Mouse (Mus musculus) layer of hippocampus, postnatal 36 days (tissue): Measurements from ENCODE around the gene Atp6v1d. TPM values are rescaled to one million over a fixed set of nuclear protein-coding genes. Genes with fewer than 3 reads are reported as not detected.

Experiments used
- DNase-seq, 2 experiments: peaks; one replicate each; pipeline ENCODE4 v3.0.0; 2022
- total RNA-seq, 2 experiments: library from RNA; stranded (reverse); gene quantifications; 2 replicates each; pipeline ENCODE4 v1.2.3; 2021

Atp6v1d gene
- total RNA-seq, 2 experiments from 2014 or later, result 253 to 273 TPM

- no peak for DNase-seq
Observed at GRCm38 (mm10) chr12:78790791-78791190, 70.6 kb downstream of the Atp6v1d start.

Other genes starting within 250 kb of the Atp6v1d start
- 1 to 10 TPM; 1.2 to 2.7 TPM for gene Fam71d, start 170.1 kb downstream of the Atp6v1d start, total RNA-seq
- gene Mpp5, start 112.7 kb downstream of the Atp6v1d start, total RNA-seq, result 10 to 100 TPM; 35.6 to 38.6 TPM
- 10 to 100 TPM; 47.5 to 63.9 TPM for gene Eif2s1, start 181 bp upstream of the Atp6v1d start, total RNA-seq
- gene Plek2, start 45.3 kb upstream of the Atp6v1d start, total RNA-seq, result under 1 TPM in 1 of 2 experiments, not detected in 1; 0.22 TPM
- gene Tmem229b, start 146.0 kb upstream of the Atp6v1d start, total RNA-seq, result 10 to 100 TPM; 28.0 to 28.9 TPM
- 10 to 100 TPM; 16.9 to 22.1 TPM for gene Plekhh1, start 167.5 kb upstream of the Atp6v1d start, total RNA-seq
- 10 to 100 TPM; 11.2 to 11.7 TPM for gene Pigh, start 228.0 kb upstream of the Atp6v1d start, total RNA-seq